ENCODE assay signal across 8 mouse cellular contexts in the genomic region with DNA sequence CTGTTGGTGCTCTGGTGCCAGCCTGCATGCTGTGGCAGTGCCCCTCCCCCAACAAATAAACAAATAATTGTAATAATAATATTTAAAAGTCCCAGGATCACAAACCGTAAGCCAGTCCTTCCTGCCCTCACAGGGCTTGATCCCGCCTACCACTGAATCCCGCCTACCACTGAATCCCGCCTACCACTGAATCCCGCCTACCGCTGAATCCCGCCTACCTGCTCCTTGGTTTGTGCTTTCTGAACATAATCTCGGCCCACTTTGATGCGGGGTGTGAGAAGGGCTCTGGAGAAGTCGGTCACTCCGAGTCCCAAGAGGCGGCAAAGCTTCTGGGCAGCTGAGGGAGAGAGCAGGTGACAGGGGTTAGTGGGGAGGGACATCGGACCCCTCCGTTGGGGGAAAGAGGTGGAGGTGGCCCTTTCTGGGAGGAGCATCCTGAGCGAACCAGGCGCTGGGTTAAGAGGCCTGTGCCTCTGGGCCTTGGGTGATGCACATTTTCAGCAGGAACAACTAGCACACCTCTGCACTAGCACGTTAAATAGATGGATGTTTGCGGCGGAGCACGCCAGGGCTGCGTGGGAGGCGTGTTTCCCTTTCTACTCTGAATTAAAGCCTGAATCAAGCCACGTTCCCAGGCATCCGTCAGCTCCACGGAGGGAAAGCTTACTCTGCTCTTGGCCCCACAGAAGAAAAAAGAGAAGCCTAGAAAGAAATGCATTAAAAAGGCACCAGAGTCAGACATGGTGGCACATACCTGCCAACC. TPM values are rescaled to one million over a fixed set of nuclear protein-coding genes. Genes with fewer than 3 reads are reported as not detected.
A peak's percentile ranks its signal among the peaks of the same experiment; 100 is the strongest.
DNase-seq lines count a peak whose midpoint lies in the region; ATAC-seq lines count a peak whose summit lies in the region.

No protein-coding gene starts in this region.

- no peaks in the 10 kb centered on the region for H3K36me3 ChIP-seq in intestine, embryonic 14.5 days (ENCODE audit: control insufficient read depth, insufficient read depth, low read length)
- no peaks in the 10 kb centered on the region for H3K36me3 ChIP-seq in intestine, embryonic 16.5 days (ENCODE audit: control insufficient read depth, insufficient read depth, low read length)
- H3K36me3 ChIP-seq in hindbrain, embryonic 15.5 days: no peaks in the 10 kb centered on the region
- H3K36me3 ChIP-seq in midbrain, embryonic 16.5 days (ENCODE audit: control insufficient read depth, insufficient read depth, low read length): no peaks in the 10 kb centered on the region

- H3K4me3 ChIP-seq in intestine, embryonic 14.5 days (ENCODE audit: low read depth, low read length): no peak overlapping the region
- no peak overlapping the region for H3K4me3 ChIP-seq in intestine, embryonic 16.5 days (ENCODE audit: low read length)
- H3K4me3 ChIP-seq in hindbrain, embryonic 15.5 days: peak overlapping the region; percentile 18
- H3K4me3 ChIP-seq in midbrain, embryonic 16.5 days (ENCODE audit: low read depth, low read length): peak overlapping the region; percentile 14; the same call in 1 of the 2 replicates

- 19% methylated on average over 25 of the region's 25 CpGs for WGBS in intestine, embryonic 14.5 days
- WGBS in intestine, embryonic 16.5 days: 23% methylated on average over 25 of the region's 25 CpGs
- WGBS in hindbrain, embryonic 15.5 days: 20% methylated on average over 25 of the region's 25 CpGs
- 25% methylated on average over 25 of the region's 25 CpGs for WGBS in midbrain, embryonic 16.5 days

- no peak for DNase-seq in intestine, embryonic 14.5 days (ENCODE audit: low spot score)
- DNase-seq in ZHBTc4 (ENCODE audit: low read depth, low spot score): peak; percentile 86
- DNase-seq in cerebellum, postnatal 25 days: no peak
- no peak for DNase-seq in thymus, postnatal 36 days
- no peak for DNase-seq in urinary bladder, adult 18-20 months (ENCODE audit: low spot score in 2 of 2)

- H3K27me3 ChIP-seq in intestine, embryonic 14.5 days (replicated peaks; ENCODE audit: control insufficient read depth, insufficient read depth, low read length): peaks cover 62% of the 10 kb centered on the region
- H3K27me3 ChIP-seq in intestine, embryonic 16.5 days (replicated peaks; ENCODE audit: control insufficient read depth, insufficient read depth, low read length): peaks cover 24% of the 10 kb centered on the region
- peaks cover 47% of the 10 kb centered on the region for H3K27me3 ChIP-seq in hindbrain, embryonic 15.5 days
- H3K27me3 ChIP-seq in midbrain, embryonic 16.5 days (ENCODE audit: control insufficient read depth, insufficient read depth, low read depth, low read length): peaks cover 52% of the 10 kb centered on the region

- H3K27ac ChIP-seq in intestine, embryonic 14.5 days (ENCODE audit: low read depth): no peak overlapping the region
- H3K27ac ChIP-seq in intestine, embryonic 16.5 days (ENCODE audit: low read length): no peak overlapping the region
- no peak overlapping the region for H3K27ac ChIP-seq in hindbrain, embryonic 15.5 days (replicated peaks)
- H3K27ac ChIP-seq in midbrain, embryonic 16.5 days (ENCODE audit: low read length): no peak overlapping the region

- no peaks in the 10 kb centered on the region for H3K4me1 ChIP-seq in intestine, embryonic 14.5 days (replicated peaks; ENCODE audit: control insufficient read depth, insufficient read depth, low read length)
- no peaks in the 10 kb centered on the region for H3K4me1 ChIP-seq in intestine, embryonic 16.5 days (ENCODE audit: control insufficient read depth, insufficient read depth, low read length)
- peaks cover 11% of the 10 kb centered on the region; the same call in 1 of the 2 replicates for H3K4me1 ChIP-seq in hindbrain, embryonic 15.5 days (replicated peaks)
- H3K4me1 ChIP-seq in midbrain, embryonic 16.5 days (ENCODE audit: control insufficient read depth, insufficient read depth, low read length): no peaks in the 10 kb centered on the region; the same call in 1 of the 2 replicates

- no peak overlapping the region for H3K9ac ChIP-seq in intestine, embryonic 14.5 days (ENCODE audit: low read length)
- no peak overlapping the region for H3K9ac ChIP-seq in intestine, embryonic 16.5 days (ENCODE audit: low read depth, low read length)
- no peak overlapping the region for H3K9ac ChIP-seq in hindbrain, embryonic 15.5 days
- 0 out of 2 replicates have a peak overlapping the region, but pooled peaks have one; percentile 20 for H3K9ac ChIP-seq in midbrain, embryonic 16.5 days (ENCODE audit: low read depth, low read length)

- no peaks in the 10 kb centered on the region for H3K9me3 ChIP-seq in intestine, embryonic 14.5 days (ENCODE audit: control insufficient read depth, low read length)
- no peaks in the 10 kb centered on the region for H3K9me3 ChIP-seq in intestine, embryonic 16.5 days (ENCODE audit: control insufficient read depth, low read length)
- H3K9me3 ChIP-seq in hindbrain, embryonic 15.5 days: no peaks in the 10 kb centered on the region
- H3K9me3 ChIP-seq in midbrain, embryonic 16.5 days (replicated peaks; ENCODE audit: control insufficient read depth, low read length, poor library complexity, severe bottlenecking): 0 out of 2 replicates have a peak, but pooled peaks cover 3% of the 10 kb centered on the region

- peak overlapping the region; percentile 28; the same call in 1 of the 2 replicates for H3K4me2 ChIP-seq in intestine, embryonic 14.5 days (ENCODE audit: low read length)
- H3K4me2 ChIP-seq in intestine, embryonic 16.5 days (ENCODE audit: low read depth, low read length): no peak overlapping the region
- peak overlapping the region; percentile 43 for H3K4me2 ChIP-seq in hindbrain, embryonic 15.5 days
- peak overlapping the region; percentile 25; the same call in 1 of the 2 replicates for H3K4me2 ChIP-seq in midbrain, embryonic 16.5 days (ENCODE audit: low read length)

- ATAC-seq in intestine, embryonic 14.5 days (replicated peaks; ENCODE audit: low FRiP score, low TSS enrichment, low read depth): no peak
- no peak for ATAC-seq in intestine, embryonic 16.5 days
- no peak for ATAC-seq in hindbrain, embryonic 15.5 days (ENCODE audit: low FRiP score, low read depth)
- ATAC-seq in midbrain, embryonic 16.5 days: no peak

RNA-seq across cellular contexts. Expression of a gene that starts 29.6 kb away (rescaled TPM):
- 26.7 and 33.4 TPM in 2 replicates for polyA plus RNA-seq in intestine, embryonic 14.5 days (2014; fragmentation: Nextera tagmentation; extraction: Ambion mirVana)
- polyA plus RNA-seq in intestine, embryonic 16.5 days (2015; fragmentation: Nextera tagmentation; extraction: Ambion mirVana): 70.3 and 81.3 TPM in 2 replicates
- 3.3 and 4.4 TPM in 2 replicates for polyA plus RNA-seq in hindbrain, embryonic 15.5 days (2015; fragmentation: Nextera tagmentation; extraction: Ambion mirVana)
- 2.9 and 3.3 TPM in 2 replicates for polyA plus RNA-seq in midbrain, embryonic 16.5 days (2015; fragmentation: Nextera tagmentation; extraction: Ambion mirVana)

RNA-seq across cellular contexts. Expression of a gene that starts 50.6 kb away (rescaled TPM):
- 0.19 and 0.26 TPM in 2 replicates for polyA plus RNA-seq in intestine, embryonic 14.5 days (2014; fragmentation: Nextera tagmentation; extraction: Ambion mirVana)
- 0.20 and 0.22 TPM in 2 replicates for polyA plus RNA-seq in intestine, embryonic 16.5 days (2015; fragmentation: Nextera tagmentation; extraction: Ambion mirVana)
- 6.7 and 6.8 TPM in 2 replicates for polyA plus RNA-seq in hindbrain, embryonic 15.5 days (2015; fragmentation: Nextera tagmentation; extraction: Ambion mirVana)
- 5.5 and 6.4 TPM in 2 replicates for polyA plus RNA-seq in midbrain, embryonic 16.5 days (2015; fragmentation: Nextera tagmentation; extraction: Ambion mirVana)

Comparison
In these comparisons a context has a peak if more than half of its experiments do, and no peak if none do; other contexts are left out.
1. H3K4me3 ChIP-seq: peak in hindbrain, embryonic 15.5 days (single experiment) and midbrain, embryonic 16.5 days (single experiment); none in intestine, embryonic 14.5 days (single experiment) and intestine, embryonic 16.5 days (single experiment).